ENCODE assay signal across 8 mouse cellular contexts in the genomic region with DNA sequence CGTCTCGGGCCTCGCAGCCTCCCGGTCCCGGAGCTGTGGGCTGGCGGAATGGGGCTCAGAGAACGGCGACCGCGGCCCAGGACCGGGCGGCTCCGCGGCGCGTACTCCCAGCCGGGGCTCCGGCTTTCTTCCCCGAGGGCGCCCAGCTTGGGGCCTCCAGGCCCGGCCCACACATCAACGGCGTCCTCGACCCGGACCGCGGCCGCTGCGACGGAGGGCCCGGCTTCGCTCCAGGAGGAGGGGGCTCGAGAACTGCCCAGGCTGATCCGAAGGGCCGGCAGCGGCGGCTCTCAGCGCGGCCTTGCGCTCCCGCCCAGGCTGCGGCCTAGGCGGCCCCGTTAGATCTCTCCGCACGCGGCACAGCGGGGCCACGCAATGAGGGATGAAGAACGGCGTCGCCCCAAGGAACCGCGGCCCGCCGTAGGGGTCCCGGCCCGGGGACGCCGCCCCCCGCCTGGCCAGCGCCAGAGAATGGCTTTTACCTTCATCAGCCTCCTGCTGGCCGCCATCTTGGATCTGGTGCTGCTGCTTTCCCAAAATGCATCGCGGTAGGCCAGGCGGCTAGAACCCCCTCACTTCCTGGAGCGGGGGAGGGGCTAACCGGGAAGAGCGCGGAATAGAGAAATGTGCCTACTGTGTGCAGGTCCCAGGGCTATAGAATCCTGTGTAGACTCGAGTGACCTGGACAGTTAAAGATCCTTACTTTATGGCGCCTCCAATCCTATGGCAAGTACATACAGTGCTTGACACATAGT. TPM values are rescaled to one million over a fixed set of nuclear protein-coding genes. Genes with fewer than 3 reads are reported as not detected.
DNase-seq lines count a peak whose midpoint lies in the region; ATAC-seq and TF ChIP-seq lines count a peak whose summit lies in the region.

No protein-coding gene starts in this region.

- no peaks in the 10 kb centered on the region for H3K4me1 ChIP-seq in hindbrain, embryonic 11.5 days (replicated peaks; ENCODE audit: control insufficient read depth, insufficient read depth, low read length)
- peaks cover 7% of the 10 kb centered on the region; the same call in 1 of the 2 replicates for H3K4me1 ChIP-seq in lung, postnatal 0 days (ENCODE audit: insufficient read depth, low read depth, low read length)

- H3K4me2 ChIP-seq in hindbrain, embryonic 11.5 days (replicated peaks; ENCODE audit: low read depth, low read length), result peak overlapping the region; percentile 50
- peak overlapping the region; percentile 79 for H3K4me2 ChIP-seq in lung, postnatal 0 days (replicated peaks; ENCODE audit: low read depth, low read length)

- peak; percentile 91 for DNase-seq in NIH3T3 (ENCODE audit: low read depth)
- peak; percentile 86 for DNase-seq in cerebellum, adult 9-11 months
- peak; percentile 58 to 91 for DNase-seq in frontal cortex, adult 2 months (ENCODE audit: extremely low spot score in 1 of 2, low spot score in 1 of 2)
- DNase-seq in hindbrain, embryonic 11.5 days (ENCODE audit: low spot score), result peak; percentile 88
- peak; percentile 81 to 88 for DNase-seq in layer of hippocampus, postnatal 10 days (ENCODE audit: low spot score in 2 of 2)
- peak; percentile 92 for DNase-seq in lung, postnatal 0 days (ENCODE audit: low spot score)
- DNase-seq in ovary, postnatal 14 days (ENCODE audit: low spot score), result peak; percentile 55
- DNase-seq in thymus, postnatal 10 days (ENCODE audit: low spot score in 2 of 2), result peak; percentile 80 to 83

- peak overlapping the region; percentile 100 for H3K9ac ChIP-seq in hindbrain, embryonic 11.5 days (ENCODE audit: low read depth, low read length)
- H3K9ac ChIP-seq in lung, postnatal 0 days (replicated peaks; ENCODE audit: low read depth), result peak overlapping the region; percentile 98

- no peaks in the 10 kb centered on the region for H3K9me3 ChIP-seq in hindbrain, embryonic 11.5 days (ENCODE audit: control insufficient read depth, low read length)
- no peaks in the 10 kb centered on the region for H3K9me3 ChIP-seq in lung, postnatal 0 days (ENCODE audit: low read length)

- peak overlapping the region; percentile 67 for H3K27ac ChIP-seq in hindbrain, embryonic 11.5 days (ENCODE audit: low read depth, low read length)
- peak overlapping the region; percentile 78 for H3K27ac ChIP-seq in lung, postnatal 0 days (ENCODE audit: low read length)

- H3K4me3 ChIP-seq in hindbrain, embryonic 11.5 days (ENCODE audit: low read depth, low read length), result peak overlapping the region; percentile 93
- H3K4me3 ChIP-seq in lung, postnatal 0 days (ENCODE audit: low read depth, low read length), result peak overlapping the region; percentile 99

- TF ChIP-seq EP300 in lung, postnatal 0 days (IDR thresholded peaks at IDR 0.05), result no peak

- no peaks in the 10 kb centered on the region for H3K27me3 ChIP-seq in hindbrain, embryonic 11.5 days (ENCODE audit: control insufficient read depth, insufficient read depth, low read length)
- no peaks in the 10 kb centered on the region for H3K27me3 ChIP-seq in lung, postnatal 0 days (replicated peaks; ENCODE audit: insufficient read depth, low read length)

- no peak for TF ChIP-seq CTCF in lung, postnatal 0 days (IDR thresholded peaks at IDR 0.05)

- peak; percentile 90 for ATAC-seq in hindbrain, embryonic 11.5 days (ENCODE audit: low FRiP score)
- peak; percentile 90 for ATAC-seq in lung, postnatal 0 days

- under 1% methylated on average over 55 of the region's 72 CpGs for WGBS in hindbrain, embryonic 11.5 days
- WGBS in lung, postnatal 0 days, result under 1% methylated on average over 54 of the region's 72 CpGs

- no peaks in the 10 kb centered on the region for H3K36me3 ChIP-seq in hindbrain, embryonic 11.5 days (ENCODE audit: control insufficient read depth, insufficient read depth, low read length)
- no peaks in the 10 kb centered on the region for H3K36me3 ChIP-seq in lung, postnatal 0 days (ENCODE audit: insufficient read depth, low read length)

RNA-seq across cellular contexts. Expression of a gene that starts 1.3 kb away (rescaled TPM):
- 131 and 136 TPM in 2 replicates for polyA plus RNA-seq in frontal cortex, adult 2 months (2012; rRNA removed)
- polyA plus RNA-seq in hindbrain, embryonic 11.5 days (2014; fragmentation: Nextera tagmentation; extraction: Ambion mirVana), result 415 and 422 TPM in 2 replicates
- total RNA-seq in layer of hippocampus, postnatal 10 days (2021), result 100 to 1,000 TPM; 173 to 178 TPM
- polyA plus RNA-seq in lung, postnatal 0 days (2015; fragmentation: Nextera tagmentation; extraction: Ambion mirVana), result 197 and 200 TPM in 2 replicates

RNA-seq across cellular contexts. Expression of a gene that starts 7.3 kb away (rescaled TPM):
- polyA plus RNA-seq in frontal cortex, adult 2 months (2012; rRNA removed), result 0.69 and 0.96 TPM in 2 replicates
- 0.78 and 1.0 TPM in 2 replicates for polyA plus RNA-seq in hindbrain, embryonic 11.5 days (2014; fragmentation: Nextera tagmentation; extraction: Ambion mirVana)
- total RNA-seq in layer of hippocampus, postnatal 10 days (2021), result 1 to 10 TPM; 2.7 to 2.9 TPM
- 0.07 TPM in 1 of 2 replicates, not detected in the other for polyA plus RNA-seq in lung, postnatal 0 days (2015; fragmentation: Nextera tagmentation; extraction: Ambion mirVana)

RNA-seq across cellular contexts. Expression of a gene that starts 32.2 kb away (rescaled TPM):
- polyA plus RNA-seq in frontal cortex, adult 2 months (2012; rRNA removed), result 5.8 and 6.1 TPM in 2 replicates
- polyA plus RNA-seq in hindbrain, embryonic 11.5 days (2014; fragmentation: Nextera tagmentation; extraction: Ambion mirVana), result 7.9 and 8.7 TPM in 2 replicates
- total RNA-seq in layer of hippocampus, postnatal 10 days (2021), result 1 to 10 TPM; 6.1 to 6.2 TPM
- 2.0 and 2.2 TPM in 2 replicates for polyA plus RNA-seq in lung, postnatal 0 days (2015; fragmentation: Nextera tagmentation; extraction: Ambion mirVana)

RNA-seq across cellular contexts. Expression of a gene that starts 54.1 kb away (rescaled TPM):
- polyA plus RNA-seq in frontal cortex, adult 2 months (2012; rRNA removed), result 5.0 and 5.1 TPM in 2 replicates
- 0.31 and 1.0 TPM in 2 replicates for polyA plus RNA-seq in hindbrain, embryonic 11.5 days (2014; fragmentation: Nextera tagmentation; extraction: Ambion mirVana)
- total RNA-seq in layer of hippocampus, postnatal 10 days (2021), result 1 to 10 TPM; 4.6 to 4.8 TPM
- polyA plus RNA-seq in lung, postnatal 0 days (2015; fragmentation: Nextera tagmentation; extraction: Ambion mirVana), result 0.08 and 0.13 TPM in 2 replicates

RNA-seq across cellular contexts. Expression of a gene that starts 56.7 kb away (rescaled TPM):
- 29.4 and 29.9 TPM in 2 replicates for polyA plus RNA-seq in frontal cortex, adult 2 months (2012; rRNA removed)
- 11.4 and 11.9 TPM in 2 replicates for polyA plus RNA-seq in hindbrain, embryonic 11.5 days (2014; fragmentation: Nextera tagmentation; extraction: Ambion mirVana)
- total RNA-seq in layer of hippocampus, postnatal 10 days (2021), result 10 to 100 TPM; 43.3 to 49.1 TPM
- 1.6 TPM in 2 replicates for polyA plus RNA-seq in lung, postnatal 0 days (2015; fragmentation: Nextera tagmentation; extraction: Ambion mirVana)

Comparison
In these comparisons a context has a peak if more than half of its experiments do, and no peak if none do; other contexts are left out.
1. Peak in every context shown above with its lines: DNase-seq, ATAC-seq, H3K4me3 ChIP-seq and H3K27ac ChIP-seq.